Mouse (Mus musculus) lung, postnatal 0 days (tissue): ENCODE results near the gene Dmrta1. TPM values are rescaled to one million over a fixed set of nuclear protein-coding genes. Genes with fewer than 3 reads are reported as not detected.

ENCODE experiments used
- ATAC-seq: fragments of 200-750 bp; cut with Nextera tagmentation; 2 replicates; pipeline ENCODE4 v1.8.0; 2017; ENCODE audit warnings: moderate library complexity
- DNase-seq: peaks from one replicate; pipeline ENCODE4 v3.0.0-alpha.2; 2016; ENCODE audit warnings: low spot score
- H3K27ac ChIP-seq: fragments of 300-500 bp; sonication (generic); 2 replicates; pipeline ENCODE4 v1.5.1; 2014; ENCODE audit warnings: antibody characterized with exemption, mild to moderate bottlenecking, low read length, mixed read lengths
- H3K27me3 ChIP-seq: fragments of 300-500 bp; sonication (generic); replicated peaks from 2 replicates; pipeline ENCODE4 v1.6.1; 2014; ENCODE audit warnings: low read length, mixed read lengths; ENCODE audit not compliant: insufficient read depth
- H3K36me3 ChIP-seq: fragments of 300-500 bp; sonication (generic); 2 replicates; pipeline ENCODE4 v1.6.1; 2014; ENCODE audit warnings: low read length, mixed read lengths; ENCODE audit not compliant: insufficient read depth
- H3K4me1 ChIP-seq: fragments of 300-500 bp; sonication (generic); 2 replicates; pipeline ENCODE4 v1.6.1; 2014; ENCODE audit warnings: antibody characterized with exemption, low read depth, low read length, mixed read lengths; ENCODE audit not compliant: insufficient read depth
- H3K4me2 ChIP-seq: fragments of 300-500 bp; sonication (generic); replicated peaks from 2 replicates; pipeline ENCODE4 v1.6.1; 2014; ENCODE audit warnings: low read depth, mild to moderate bottlenecking, low read length, moderate library complexity, mixed read lengths
- H3K4me3 ChIP-seq: fragments of 300-500 bp; sonication (generic); 2 replicates; pipeline ENCODE4 v1.5.1; 2014; ENCODE audit warnings: low read depth, low read length
- H3K9ac ChIP-seq: fragments of 300-500 bp; sonication (generic); replicated peaks from 2 replicates; pipeline ENCODE4 v1.6.1; 2014; ENCODE audit warnings: low read depth, mild to moderate bottlenecking
- H3K9me3 ChIP-seq: fragments of 300-500 bp; sonication (generic); 2 replicates; pipeline ENCODE4 v1.6.1; 2016; ENCODE audit warnings: low read length, mixed read lengths
- CTCF ChIP-seq: IDR thresholded peaks from 2 replicates; pipeline ENCODE4 v1.5.1; 2016; ENCODE audit warnings: antibody characterized with exemption, mild to moderate bottlenecking
- EP300 ChIP-seq: IDR thresholded peaks from 2 replicates; pipeline ENCODE4 v1.6.1; 2016; ENCODE audit warnings: antibody characterized with exemption, mild to moderate bottlenecking, control low read depth
- whole genome bisulfite sequencing: fragments of 180-500 bp; shearing (Covaris S2); extraction: QIAGEN DNeasy Blood & Tissue Kit; methylation state at CpG from one replicate; pipeline ENCODE4 v1.1.7; 2014; 5-methylcytosine and 5-hydroxymethylcytosine counted together
- polyA plus RNA-seq: library from polyadenylated mRNA; unstranded; fragments of >200 nt; fragmentation: Nextera tagmentation; extraction: Ambion mirVana; gene quantifications from 2 replicates; pipeline ENCODE4 v1.2.1, GENCODE M21; 2015

The Dmrta1 gene
- not detected in 2 replicates for polyA plus RNA-seq

GRCm38 (mm10) chr4:89679195-89679594 is at the start of gene Dmrta1:
TSS of gene Dmrta1 (plus strand) at chr4:89679436.
- ATAC-seq, result no peak
- no peaks in the 10 kb centered on the region for H3K9me3 ChIP-seq
- no peak for DNase-seq
- no peaks in the 10 kb centered on the region for H3K4me1 ChIP-seq
- H3K9ac ChIP-seq, result no peak within 1 kb of the TSS
- no peaks in the 10 kb centered on the region for H3K27me3 ChIP-seq
- TF ChIP-seq CTCF (no peak), EP300 (no peak)
- H3K27ac ChIP-seq, result no peak within 1 kb of the TSS
- 53% methylated on average over 5 of the region's 5 CpGs for WGBS
- no peak within 1 kb of the TSS for H3K4me3 ChIP-seq
- no peaks in the 10 kb centered on the region for H3K36me3 ChIP-seq
- no peak within 1 kb of the TSS for H3K4me2 ChIP-seq

DNA sequence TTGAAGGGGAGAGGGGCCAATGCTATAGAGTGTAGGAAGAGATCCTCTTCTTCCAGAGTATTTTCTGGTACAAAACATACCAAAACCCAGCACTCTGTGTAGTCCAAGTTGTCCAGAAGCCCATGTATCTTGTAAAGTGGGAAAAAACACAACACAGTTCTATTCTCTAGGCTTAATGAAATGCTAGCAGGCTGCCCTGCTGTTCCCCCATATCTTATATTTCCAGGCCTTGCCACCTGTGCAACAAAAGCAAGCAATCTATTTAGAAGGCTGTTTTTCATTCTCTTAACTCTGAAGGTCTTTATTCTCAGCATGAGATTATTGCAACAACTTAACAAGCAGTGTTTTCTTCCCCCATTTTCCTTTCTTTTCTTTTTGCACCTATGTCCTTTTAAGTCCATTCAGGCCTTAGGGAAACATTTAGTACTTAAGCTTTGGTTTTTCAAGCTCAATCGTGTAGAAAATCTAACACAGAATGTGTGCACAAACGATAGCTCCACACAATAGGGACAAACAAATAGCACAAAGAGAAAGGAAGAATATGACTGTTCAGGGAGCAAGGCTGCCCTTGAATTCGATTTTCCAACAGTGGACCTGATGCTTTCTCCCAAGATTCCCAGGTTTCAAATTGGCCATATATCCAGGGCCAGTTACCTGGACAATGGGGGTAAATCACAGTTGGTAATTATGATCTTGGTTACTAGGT is 48.7 kb upstream of the Dmrta1 start:
- no peaks in the 10 kb centered on the region for H3K27me3 ChIP-seq
- H3K9ac ChIP-seq, result no peak overlapping the region
- no peaks in the 10 kb centered on the region for H3K36me3 ChIP-seq
- H3K4me3 ChIP-seq, result no peak overlapping the region
- ATAC-seq (no peak), DNase-seq (no peak)
- H3K4me2 ChIP-seq, result no peak overlapping the region
- TF ChIP-seq CTCF, result no peak
- TF ChIP-seq EP300, result no peak
- no peak overlapping the region for H3K27ac ChIP-seq
- no peaks in the 10 kb centered on the region for H3K9me3 ChIP-seq
- no peaks in the 10 kb centered on the region for H3K4me1 ChIP-seq
- WGBS, result 64% methylated on average over 3 of the region's 3 CpGs

GRCm38 (mm10) chr4:89631560-89631959 is 47.7 kb upstream of the Dmrta1 start:
- H3K4me3 ChIP-seq, result no peak overlapping the region
- no peaks in the 10 kb centered on the region for H3K4me1 ChIP-seq
- TF ChIP-seq CTCF (no peak), EP300 (no peak)
- H3K27ac ChIP-seq, result no peak overlapping the region
- ATAC-seq (no peak), DNase-seq (no peak)
- no peaks in the 10 kb centered on the region for H3K36me3 ChIP-seq
- 72% methylated on average over 6 of the region's 6 CpGs for WGBS
- H3K9ac ChIP-seq, result no peak overlapping the region
- no peaks in the 10 kb centered on the region for H3K9me3 ChIP-seq
- no peak overlapping the region for H3K4me2 ChIP-seq
- no peaks in the 10 kb centered on the region for H3K27me3 ChIP-seq

DNA sequence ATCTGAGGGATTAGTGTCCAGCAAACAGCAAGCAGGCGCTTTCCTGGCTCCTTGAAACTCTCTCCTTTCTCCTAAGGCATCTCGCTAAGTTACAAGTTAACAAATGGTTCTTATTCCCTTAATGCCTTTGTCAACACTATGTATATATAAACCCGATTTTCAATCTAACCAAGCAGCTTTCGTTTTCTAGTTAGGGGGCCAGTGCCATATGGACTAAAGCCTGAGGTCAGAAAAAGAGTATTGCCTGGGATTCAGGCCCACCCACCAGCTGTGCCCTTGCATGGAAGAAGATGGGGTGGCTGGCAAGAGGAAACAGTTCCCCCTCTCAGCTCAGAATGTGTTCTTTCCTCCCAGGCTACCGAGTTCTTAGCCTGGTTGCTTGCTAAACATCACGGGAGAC is 40.6 kb upstream of the Dmrta1 start:
- ATAC-seq, result no peak
- no peaks in the 10 kb centered on the region for H3K4me1 ChIP-seq
- no peak overlapping the region for H3K27ac ChIP-seq
- 30% methylated on average over 6 of the region's 6 CpGs for WGBS
- DNase-seq, result no peak
- no peaks in the 10 kb centered on the region for H3K9me3 ChIP-seq
- H3K4me3 ChIP-seq, result no peak overlapping the region
- no peaks in the 10 kb centered on the region for H3K27me3 ChIP-seq
- no peaks in the 10 kb centered on the region for H3K36me3 ChIP-seq
- H3K9ac ChIP-seq, result no peak overlapping the region
- no peak overlapping the region for H3K4me2 ChIP-seq
- no peak for TF ChIP-seq CTCF
- no peak for TF ChIP-seq EP300

DNA sequence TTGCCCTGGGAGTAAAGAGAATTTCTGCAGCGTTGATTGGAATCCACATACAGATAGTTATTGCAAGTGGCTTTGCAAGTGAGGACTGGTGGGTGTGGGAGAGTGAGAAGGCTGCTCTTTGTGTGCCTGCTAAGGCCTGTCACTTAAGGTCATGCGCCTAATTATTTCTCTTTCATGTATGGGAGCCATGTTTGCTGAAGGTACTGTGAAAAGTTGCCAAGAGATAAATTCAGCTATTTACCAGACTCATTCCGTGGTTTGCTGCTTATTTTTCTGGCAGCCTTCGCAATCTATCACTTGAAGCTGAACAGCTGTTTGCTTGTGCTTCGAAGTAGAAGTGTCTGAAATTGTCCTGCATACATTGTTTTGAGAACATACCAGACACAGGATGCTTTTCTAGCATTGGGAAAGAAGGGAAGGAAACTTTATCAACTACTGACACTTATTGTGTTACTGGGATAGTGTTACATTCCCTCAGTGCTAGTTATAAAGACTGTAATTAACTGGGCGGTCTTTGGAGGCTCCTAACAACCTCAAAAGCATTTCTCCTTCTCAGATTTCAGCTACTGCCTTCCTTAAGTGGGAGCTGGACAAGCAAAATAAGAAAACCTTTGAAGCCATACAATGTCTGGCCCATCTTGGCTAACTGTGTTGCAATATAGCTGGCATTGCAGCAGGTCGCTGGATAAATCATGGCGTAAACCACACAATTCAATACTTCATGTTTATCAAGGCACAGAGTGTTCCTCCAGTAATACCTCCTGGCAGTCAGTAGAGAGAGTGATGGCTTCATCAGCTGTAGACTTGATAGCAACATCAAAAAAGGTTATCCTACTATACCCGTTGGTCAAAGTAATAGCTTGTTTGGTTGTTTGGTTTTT is 34.8 kb upstream of the Dmrta1 start:
- DNase-seq (peak; percentile 21), ATAC-seq (peak; percentile 19; the same call in 1 of the 2 replicates)
- WGBS, result 47% methylated on average over 9 of the region's 9 CpGs
- TF ChIP-seq CTCF, result no peak
- TF ChIP-seq EP300, result no peak
- H3K4me2 ChIP-seq, result no peak overlapping the region
- no peaks in the 10 kb centered on the region for H3K4me1 ChIP-seq
- H3K36me3 ChIP-seq, result no peaks in the 10 kb centered on the region
- H3K27me3 ChIP-seq, result no peaks in the 10 kb centered on the region
- no peak overlapping the region for H3K4me3 ChIP-seq
- H3K9ac ChIP-seq, result no peak overlapping the region
- H3K27ac ChIP-seq, result no peak overlapping the region
- no peaks in the 10 kb centered on the region for H3K9me3 ChIP-seq

GRCm38 (mm10) chr4:89650352-89651311 is 28.6 kb upstream of the Dmrta1 start:
- H3K9me3 ChIP-seq, result no peaks in the 10 kb centered on the region
- H3K4me1 ChIP-seq, result no peaks in the 10 kb centered on the region
- no peak overlapping the region for H3K4me3 ChIP-seq
- no peaks in the 10 kb centered on the region for H3K36me3 ChIP-seq
- no peak for ATAC-seq
- DNase-seq, result no peak
- no peak overlapping the region for H3K4me2 ChIP-seq
- no peak overlapping the region for H3K27ac ChIP-seq
- 79% methylated on average over 20 of the region's 20 CpGs for WGBS
- H3K27me3 ChIP-seq, result no peaks in the 10 kb centered on the region
- no peak overlapping the region for H3K9ac ChIP-seq
- TF ChIP-seq EP300 (no peak), CTCF (no peak)
